In genomic region chr11:53858058-53858760, GRCm38 (mm10) we compare ENCODE assay signal across 8 mouse cellular contexts. TPM values are rescaled to one million over a fixed set of nuclear protein-coding genes. Genes with fewer than 3 reads are reported as not detected.
DNase-seq lines count a peak whose midpoint lies in the region; ATAC-seq and TF ChIP-seq lines count a peak whose summit lies in the region.

No protein-coding gene starts in this region.

- peak overlapping the region; percentile 77 for H3K4me2 ChIP-seq in lung, embryonic 14.5 days
- H3K4me2 ChIP-seq in myocyte (ENCODE audit: low read depth) = peak overlapping the region; percentile 68

- WGBS in lung, embryonic 14.5 days = 74% methylated on average over 6 of the region's 6 CpGs

- H3K27ac ChIP-seq in gastrocnemius, adult 2 months = peak overlapping the region; percentile 91
- H3K27ac ChIP-seq in lung, embryonic 14.5 days (ENCODE audit: low read depth) = no peak overlapping the region

- H3K36me3 ChIP-seq in lung, embryonic 14.5 days (ENCODE audit: insufficient read depth) = no peaks in the 10 kb centered on the region
- H3K36me3 ChIP-seq in myocyte (ENCODE audit: control insufficient read depth, insufficient read depth) = no peaks in the 10 kb centered on the region

- no peaks in the 10 kb centered on the region for H3K79me2 ChIP-seq in myocyte (ENCODE audit: control insufficient read depth, insufficient read depth)

- intact Hi-C loops in gastrocnemius, adult 2 months (cut with DNase I) = no loop called here
- intact Hi-C loops in gastrocnemius, postnatal 36 days (cut with DNase I) = no loop called here

- peak overlapping the region; percentile 84 for H3K4me3 ChIP-seq in gastrocnemius, adult 2 months
- peak overlapping the region; percentile 51; the same call in 1 of the 2 replicates for H3K4me3 ChIP-seq in lung, embryonic 14.5 days (ENCODE audit: low read depth, low read length)
- H3K4me3 ChIP-seq in myocyte = peak overlapping the region; percentile 35

- H3K27me3 ChIP-seq in lung, embryonic 14.5 days (ENCODE audit: insufficient read depth, low read length) = no peaks in the 10 kb centered on the region
- no peaks in the 10 kb centered on the region for H3K27me3 ChIP-seq in myocyte (ENCODE audit: control insufficient read depth, insufficient read depth, insufficient read length)

- H3K4me1 ChIP-seq in lung, embryonic 14.5 days (ENCODE audit: insufficient read depth) = peaks cover 3% of the 10 kb centered on the region; the same call in 1 of the 2 replicates

- no peak overlapping the region for H3K9ac ChIP-seq in lung, embryonic 14.5 days

- no peak for TF ChIP-seq CTCF in gastrocnemius, adult 2 months (IDR thresholded peaks at IDR 0.05)
- no peak for TF ChIP-seq CTCF in lung, embryonic 14.5 days (IDR thresholded peaks at IDR 0.05; ENCODE audit: low read depth)

- H3K9me3 ChIP-seq in lung, embryonic 14.5 days (ENCODE audit: low read depth, low read length) = no peaks in the 10 kb centered on the region

- no peak for TF ChIP-seq POLR2A in myocyte (IDR thresholded peaks at IDR 0.05; ENCODE audit: insufficient read length, low read depth)

- no peak for ATAC-seq in lung, embryonic 14.5 days (ENCODE audit: insufficient read depth)

- no peak overlapping the region for H3ac ChIP-seq in myocyte (ENCODE audit: control insufficient read depth, insufficient read length)

- no peak for DNase-seq in gastrocnemius, adult 2 months
- DNase-seq in gastrocnemius, postnatal 36 days = no peak
- no peak for DNase-seq in lung, embryonic 14.5 days
- no peak for DNase-seq in lung, postnatal 4 days
- DNase-seq in induced T-regulatory cell, adult 2 months (ENCODE audit: low read depth) = peak; percentile 56
- DNase-seq in adrenal gland, postnatal 36 days = no peak
- no peak for DNase-seq in thymus, postnatal 10 days (ENCODE audit: low spot score in 2 of 2)

TF ChIP-seq in myocyte, 11 proteins besides CTCF, POLR2A, EP300 and RAD21:
- TF ChIP-seq TCF12 (IDR thresholded peaks at IDR 0.05; ENCODE audit: insufficient read depth, poor library complexity, severe bottlenecking) (no peak), SRF (IDR thresholded peaks at IDR 0.05; ENCODE audit: control insufficient read depth, insufficient read length, low read depth) (no peak), MYOG (IDR thresholded peaks at IDR 0.05; ENCODE audit: control insufficient read depth in 1 of 3, insufficient read depth in 1 of 3, insufficient read length in 2 of 3, low read depth in 2 of 3) (no peak), POLR2AphosphoS2 (IDR thresholded peaks at IDR 0.05; ENCODE audit: insufficient read length, low read depth) (no peak), TCF3 (IDR thresholded peaks at IDR 0.05; ENCODE audit: insufficient read length, low read depth) (no peak), MYOD1 (IDR thresholded peaks at IDR 0.05; ENCODE audit: control insufficient read depth in 1 of 3, insufficient read length in 2 of 3, low read depth in 2 of 3) (no peak), CEBPB (IDR thresholded peaks at IDR 0.05; ENCODE audit: insufficient read depth, poor library complexity, severe bottlenecking) (no peak), USF1 (IDR thresholded peaks at IDR 0.05; ENCODE audit: low read depth) (no peak), MAX (IDR thresholded peaks at IDR 0.05; ENCODE audit: low read depth) (no peak), REST (IDR thresholded peaks at IDR 0.05; ENCODE audit: insufficient read depth, insufficient read length) (no peak), E2F4 (IDR thresholded peaks at IDR 0.05; ENCODE audit: insufficient read depth) (no peak)

RNA-seq across cellular contexts. Expression of gene Gm12216, which starts 0.8 kb away (rescaled TPM):
- total RNA-seq in gastrocnemius, adult 2 months (2021) = 1 to 10 TPM in 1 of 2 experiments, under 1 TPM in 1; 0.87 to 1.4 TPM
- 1 to 10 TPM; 1.6 to 2.1 TPM for total RNA-seq in gastrocnemius, postnatal 36 days (2021)
- 1.0 and 2.2 TPM in 2 replicates for polyA plus RNA-seq in lung, embryonic 14.5 days (2014; fragmentation: Nextera tagmentation; extraction: Ambion mirVana)
- 1.6 TPM for polyA plus RNA-seq in myocyte (2012; fragmentation: generic; extraction: Trizol)
- total RNA-seq in adrenal gland, postnatal 36 days (2021) = 1 to 10 TPM; 5.2 to 7.5 TPM

RNA-seq across cellular contexts. Expression of gene Slc22a5, which starts 33.3 kb away (rescaled TPM):
- total RNA-seq in gastrocnemius, adult 2 months (2021) = 10 to 100 TPM in 1 of 2 experiments, 1 to 10 TPM in 1; 7.6 to 11.0 TPM
- 10 to 100 TPM in 1 of 2 experiments, 1 to 10 TPM in 1; 7.7 to 12.8 TPM for total RNA-seq in gastrocnemius, postnatal 36 days (2021)
- polyA plus RNA-seq in lung, embryonic 14.5 days (2014; fragmentation: Nextera tagmentation; extraction: Ambion mirVana) = 7.6 and 8.9 TPM in 2 replicates
- 5.1 TPM for polyA plus RNA-seq in myocyte (2012; fragmentation: generic; extraction: Trizol)
- 10 to 100 TPM; 41.2 to 41.8 TPM for total RNA-seq in adrenal gland, postnatal 36 days (2021)
